Mouse (Mus musculus) spleen, postnatal 4 days (tissue): Measurements from ENCODE around the gene Myd88.

ENCODE experiments used
- DNase-seq, 2 experiments: peaks; one replicate each; pipeline ENCODE4 v3.0.0; 2022; ENCODE audit warnings: low spot score in 2 of 2

Myd88 gene

GRCm38 (mm10) chr9:119340212-119340580, 1.0 kb downstream of the Myd88 start:
- DNase-seq, result no peak

DNA sequence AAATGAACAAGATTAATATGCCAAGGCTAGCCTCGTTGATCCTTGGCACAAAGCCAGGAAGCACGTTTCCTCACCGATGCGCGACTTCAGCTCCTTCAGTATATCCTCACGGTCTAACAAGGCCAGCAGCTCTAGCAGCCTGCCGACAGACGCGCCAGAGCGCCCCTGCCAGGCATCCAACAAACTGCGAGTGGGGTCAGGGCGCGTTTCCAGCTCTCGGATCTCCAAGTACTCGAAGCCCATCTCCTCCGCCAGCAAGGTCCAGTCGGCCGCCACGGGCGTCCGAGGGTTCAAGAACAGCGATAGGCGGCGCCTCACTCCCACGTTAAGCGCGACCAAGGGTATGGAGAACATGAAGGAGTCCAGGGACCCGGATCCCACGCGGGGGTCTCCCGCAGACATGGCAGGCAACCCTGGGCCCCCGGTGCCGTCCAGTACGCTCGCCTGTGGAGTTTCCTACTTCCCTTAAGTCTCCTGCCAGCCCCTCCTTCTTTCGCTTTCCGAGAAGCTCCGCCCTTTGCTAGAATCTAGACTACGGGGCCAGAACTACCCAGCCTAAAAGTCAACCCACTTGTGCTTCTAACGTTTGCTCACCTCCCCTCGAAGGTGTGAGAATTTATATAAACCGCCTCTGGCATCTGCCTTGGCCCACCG, 1.5 kb downstream of the Myd88 start, which contains the start of gene Acaa1a:
Gene Acaa1a, plus strand, starts transcription at position 119 of the 654 bp plus-strand sequence.
- DNase-seq, result peak; percentile 74 to 84

DNA sequence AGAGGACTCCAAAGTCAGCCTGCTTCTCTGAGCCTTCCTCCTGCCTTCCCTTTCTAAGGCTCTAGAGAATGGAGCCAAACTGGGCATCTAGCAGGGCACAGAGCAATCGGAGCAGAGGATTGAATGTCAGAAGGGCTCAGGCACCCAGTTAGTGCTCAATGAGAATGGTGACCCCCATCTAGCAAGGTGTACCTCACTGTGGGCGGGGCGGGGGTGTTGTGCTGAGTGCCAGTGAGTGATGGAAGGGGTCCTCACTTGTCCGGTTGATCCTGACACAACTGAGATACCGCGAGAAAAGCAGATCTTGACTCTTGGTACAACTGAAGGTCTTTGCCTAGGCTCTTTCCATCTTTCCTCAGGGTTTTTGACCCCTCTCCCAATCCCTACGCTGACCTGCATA, 2.1 kb downstream of the Myd88 start:
- no peak for DNase-seq

DNA sequence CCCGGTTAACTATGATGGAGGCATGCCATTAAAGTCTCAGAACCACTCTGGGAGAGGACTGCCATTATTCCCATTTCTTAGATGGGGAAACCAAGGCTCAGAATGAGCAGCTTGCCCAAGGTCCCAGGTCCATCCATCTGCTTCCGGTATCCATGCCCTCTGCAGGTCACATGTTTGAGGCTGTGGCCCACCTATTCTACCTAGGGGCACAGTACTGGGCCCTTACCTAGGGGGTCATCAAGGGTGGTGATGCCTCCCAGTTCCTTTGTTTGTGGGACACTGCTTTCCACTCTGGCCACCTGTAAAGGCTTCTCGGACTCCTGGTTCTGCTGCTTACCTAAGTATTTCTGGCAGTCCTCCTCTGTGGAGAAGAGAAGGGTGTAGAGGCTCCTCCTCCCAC, 2.9 kb downstream of the Myd88 start:
- no peak for DNase-seq

- no peak for DNase-seq
Observed at GRCm38 (mm10) chr9:119337842-119338241, 3.4 kb downstream of the Myd88 start.

- DNase-seq, result no peak
Observed at GRCm38 (mm10) chr9:119335571-119335970, 5.6 kb downstream of the Myd88 start.

GRCm38 (mm10) chr9:119334834-119335233, 6.4 kb downstream of the Myd88 start:
- no peak for DNase-seq

- DNase-seq, result peak in 1 of 2 experiments; percentile 34
Observed at GRCm38 (mm10) chr9:119334324-119334723, 6.9 kb downstream of the Myd88 start.

DNA sequence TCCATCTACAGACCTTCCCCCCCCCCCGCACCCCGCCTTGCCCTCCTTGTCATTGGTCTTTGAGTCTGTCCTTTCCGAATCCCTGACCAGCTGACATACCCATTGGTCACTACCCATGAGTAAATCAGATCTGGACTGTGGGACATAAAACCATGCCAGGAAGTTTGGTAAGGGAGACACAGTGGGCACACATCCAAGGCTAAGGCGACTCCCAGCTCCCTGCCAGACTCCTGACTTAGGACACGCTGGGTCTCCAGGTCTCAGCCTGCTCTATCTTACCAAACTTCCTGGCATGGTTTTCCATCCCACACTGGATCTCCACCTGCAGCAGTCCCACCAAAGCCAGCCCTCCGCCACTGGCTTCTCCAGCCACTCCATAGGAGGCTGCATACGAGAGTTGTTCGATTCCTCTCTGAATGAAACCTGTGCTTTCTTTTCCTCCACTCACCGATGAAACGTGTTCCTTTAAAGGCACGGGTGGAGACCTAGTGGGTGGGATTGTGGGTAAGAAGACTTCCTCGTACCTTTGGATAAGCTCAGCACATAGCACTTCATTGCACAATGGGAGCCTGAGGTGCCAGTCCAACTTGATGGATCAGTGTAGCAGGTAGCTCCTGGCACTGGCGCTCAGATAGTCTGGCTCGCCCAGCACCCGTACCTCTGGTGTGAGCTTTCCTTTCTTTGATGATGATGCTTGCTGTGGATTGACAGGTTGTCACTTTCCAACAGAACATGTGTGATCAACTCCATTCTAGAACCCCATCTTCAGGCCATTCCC, 10.8 kb downstream of the Myd88 start:
- no peak for DNase-seq

GRCm38 (mm10) chr9:119328488-119328887, 12.7 kb downstream of the Myd88 start:
- DNase-seq, result no peak

GRCm38 (mm10) chr9:119324130-119324529, 17.1 kb downstream of the Myd88 start:
- DNase-seq, result no peak

- no peak for DNase-seq
Observed at GRCm38 (mm10) chr9:119323260-119323645, 18.0 kb downstream of the Myd88 start.

DNA sequence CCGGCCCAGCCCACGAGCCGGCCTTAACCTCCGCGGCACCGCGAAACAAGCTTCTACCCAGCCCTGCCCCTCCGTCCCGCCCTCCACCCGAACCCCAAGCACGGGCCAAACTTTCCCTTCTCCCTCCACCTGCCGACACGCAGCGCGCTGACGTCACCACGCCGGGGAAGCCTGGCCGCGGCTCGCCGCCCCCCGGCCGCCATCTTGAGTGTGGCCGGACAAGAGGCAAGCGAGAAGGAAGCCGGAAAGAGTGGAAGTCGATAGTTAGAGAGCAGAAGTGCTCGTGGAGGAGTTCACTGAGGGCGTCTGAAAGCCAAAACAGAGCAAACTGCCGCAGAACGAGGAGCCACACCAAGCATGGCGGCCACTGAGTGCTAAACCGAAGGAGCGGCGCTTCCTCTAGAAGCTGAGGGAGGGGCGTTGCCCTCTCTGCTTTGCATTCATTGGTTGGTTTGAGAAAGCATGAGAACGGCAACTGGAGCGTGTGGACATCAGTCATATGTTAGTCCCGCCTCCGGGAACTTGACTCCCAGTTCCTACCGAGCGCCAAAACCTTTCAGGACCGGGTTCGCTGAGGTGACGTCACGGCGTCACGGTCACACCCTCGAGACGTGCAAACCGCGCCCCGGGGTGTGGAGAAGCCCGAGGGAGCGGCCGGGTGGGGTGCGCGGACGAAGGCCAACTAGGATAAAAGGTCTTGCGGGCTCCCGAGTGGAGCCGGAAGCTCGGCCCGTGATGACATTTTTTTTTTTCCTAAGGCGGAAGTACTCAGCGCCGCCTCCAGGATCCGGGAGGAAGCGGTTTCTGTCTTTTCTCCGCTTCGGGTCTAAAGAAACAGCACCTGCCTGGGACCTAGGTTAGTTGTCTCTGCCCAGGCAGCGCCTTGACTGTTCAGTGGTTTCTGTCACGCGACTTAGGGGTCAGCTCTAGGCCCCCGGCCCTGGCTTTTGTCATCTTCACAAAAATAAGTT, 18.6 kb downstream of the Myd88 start, which contains the start of gene Oxsr1:
Gene Oxsr1, minus strand, starts transcription at position 139 of the 971 bp plus-strand sequence.
- DNase-seq, result peak; percentile 98

GRCm38 (mm10) chr9:119321392-119322229, 19.6 kb downstream of the Myd88 start:
- peak in 1 of 2 experiments; percentile 57 for DNase-seq

DNA sequence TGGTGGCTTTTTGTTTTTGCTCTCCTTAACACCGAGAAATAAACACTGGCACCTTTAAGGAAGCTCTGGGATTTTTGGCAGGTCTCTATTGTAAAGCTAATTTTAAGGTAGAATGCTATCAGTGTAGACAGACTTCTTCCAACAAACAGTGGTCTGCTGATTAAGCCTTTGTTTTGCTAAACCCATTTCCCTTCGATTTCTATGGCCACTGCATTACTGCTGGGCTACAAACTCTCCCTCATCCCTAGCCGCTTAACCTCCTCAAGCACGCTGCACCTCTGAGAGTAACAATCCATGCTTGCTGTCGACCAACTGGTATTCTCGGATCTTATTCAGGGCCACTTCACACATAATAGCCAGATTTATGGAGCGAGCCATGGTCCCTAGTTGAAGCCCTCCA, 20.3 kb downstream of the Myd88 start:
- no peak for DNase-seq

DNA sequence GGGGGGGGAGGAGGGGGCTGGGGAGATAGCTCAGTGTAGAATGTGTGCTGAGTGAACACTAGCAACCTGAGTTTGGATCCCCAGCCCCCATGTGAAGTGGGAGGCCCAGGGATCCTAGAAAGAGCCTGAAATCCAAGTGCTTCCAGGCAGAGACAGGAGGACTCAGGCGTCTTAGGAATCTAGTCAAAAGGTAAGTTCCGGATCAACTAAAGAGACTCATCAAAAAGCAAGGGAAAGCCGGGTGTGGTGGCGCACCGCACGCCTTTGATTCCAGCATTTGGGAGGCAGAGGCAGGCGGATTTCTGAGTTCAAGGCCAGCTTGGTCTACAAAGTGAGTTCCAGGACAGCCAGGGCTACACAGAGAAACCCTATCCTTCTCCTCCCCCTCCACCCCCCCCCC, 20.8 kb downstream of the Myd88 start:
- DNase-seq, result no peak

DNA sequence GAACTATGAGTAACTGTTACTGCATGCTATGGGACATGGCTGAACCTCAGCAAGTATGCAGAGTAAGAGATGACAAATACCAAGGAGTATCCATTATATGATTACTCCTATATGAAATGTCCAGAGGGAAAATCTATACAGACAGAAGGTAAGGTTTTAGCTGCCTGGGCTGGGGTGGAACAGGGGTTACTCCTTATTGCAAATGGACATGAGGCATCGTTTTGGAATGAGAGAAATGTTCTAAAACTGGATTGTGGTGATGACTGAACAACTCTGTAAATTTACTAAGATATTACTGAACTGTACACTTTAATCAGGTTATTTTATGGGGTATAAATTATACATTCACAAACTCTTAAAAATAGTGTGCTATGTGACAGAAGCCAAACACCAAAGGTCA, 22.3 kb downstream of the Myd88 start:
- DNase-seq, result no peak

- DNase-seq, result no peak
Observed at GRCm38 (mm10) chr9:119313096-119313495, 28.1 kb downstream of the Myd88 start.

DNA sequence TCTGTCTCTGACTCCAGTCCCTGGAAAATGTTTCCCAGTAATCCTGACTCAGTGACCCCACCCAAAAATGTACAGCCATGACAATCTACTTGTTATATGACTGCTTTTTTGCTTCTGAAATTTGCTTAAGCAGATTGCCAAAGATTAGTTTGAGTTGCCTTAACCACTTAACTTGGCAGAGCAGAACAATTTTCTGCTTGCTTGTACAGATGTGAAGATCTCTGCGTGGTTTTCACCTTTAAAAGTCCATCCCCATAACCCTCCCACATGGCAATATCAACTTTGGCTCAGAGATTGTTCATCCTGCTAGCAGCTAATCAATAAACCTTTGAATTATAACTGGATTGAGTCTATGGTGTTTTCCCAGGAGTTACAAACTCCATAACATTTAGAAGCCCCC, 32.1 kb downstream of the Myd88 start:
- no peak for DNase-seq

DNA sequence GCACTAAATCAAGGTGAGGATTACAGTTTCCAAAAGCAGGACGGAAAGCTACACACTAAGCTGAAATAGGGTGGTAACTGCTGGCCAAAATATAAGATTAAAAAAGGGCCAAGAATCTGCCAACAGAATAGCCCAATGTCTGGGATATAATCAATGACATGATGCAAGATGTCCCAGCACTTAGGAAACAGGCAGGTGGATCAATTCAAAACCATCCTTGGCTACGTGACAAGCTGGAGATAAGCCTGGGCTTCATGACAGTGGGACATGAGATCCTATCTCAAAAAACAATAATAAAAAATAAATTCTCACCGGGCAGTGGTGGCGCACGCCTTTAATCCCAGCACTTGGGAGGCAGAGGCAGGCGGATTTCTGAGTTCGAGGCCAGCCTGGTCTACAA, 35.3 kb downstream of the Myd88 start:
- DNase-seq, result no peak

DNA sequence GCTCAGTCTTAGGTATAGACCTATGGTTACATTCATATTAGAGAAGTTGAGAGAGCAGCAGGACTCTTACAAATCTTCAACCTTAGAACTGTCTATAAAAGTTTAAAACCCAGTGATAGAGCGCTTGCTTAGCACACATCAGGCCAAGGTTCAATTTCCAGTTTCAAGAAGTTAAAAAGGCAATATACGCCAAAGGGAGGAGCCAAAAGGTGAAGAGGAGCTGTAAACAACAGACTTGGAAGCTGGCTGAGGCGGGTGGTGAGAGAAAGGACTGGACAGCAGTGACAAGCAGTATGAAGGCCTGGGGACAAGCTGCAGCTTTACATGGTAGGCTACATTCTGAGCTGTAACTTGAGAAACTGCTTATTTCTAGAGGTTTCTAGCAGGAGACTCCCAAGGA, 42.6 kb downstream of the Myd88 start:
- no peak for DNase-seq
